Comparison of ENCODE assay signal across 19 mouse cellular contexts in genomic region chr6:55919206-55919605, GRCm38 (mm10).
DNase-seq lines count a peak whose midpoint lies in the region; ATAC-seq lines count a peak whose summit lies in the region.
"Had no signal": no experiment of that assay in that cellular context is flagged by ENCODE, and none has a peak within 500 bp of the region (broad histone marks: within the 10 kb centered on the region; RNA-seq: fewer than 3 reads in every experiment).

No protein-coding gene starts in this region.

- DNase-seq in forebrain, embryonic 11.5 days (ENCODE audit: low spot score), result no peak
- DNase-seq in cerebellum, adult 9-11 months, result peak; percentile 68
- no peak for DNase-seq in testis, postnatal 14 days (ENCODE audit: low spot score)
- DNase-seq: adrenal gland, postnatal 14 days; gastrocnemius, adult 2 months; kidney, adult 11 months; thymus, postnatal 25 days had no signal

- no peak overlapping the region for H3K9ac ChIP-seq in forebrain, embryonic 12.5 days
- H3K9ac ChIP-seq in forebrain, embryonic 11.5 days (ENCODE audit: low read length), result no peak overlapping the region
- no peak overlapping the region for H3K9ac ChIP-seq in midbrain, embryonic 13.5 days (replicated peaks)
- no peak overlapping the region for H3K9ac ChIP-seq in midbrain, embryonic 15.5 days
- H3K9ac ChIP-seq in forebrain, embryonic 16.5 days (replicated peaks; ENCODE audit: low read depth, low read length), result no peak overlapping the region
- H3K9ac ChIP-seq: liver, embryonic 15.5 days; neural tube, embryonic 12.5 days had no signal

- no peaks in the 10 kb centered on the region for H3K27me3 ChIP-seq in forebrain, embryonic 12.5 days
- H3K27me3 ChIP-seq in forebrain, embryonic 11.5 days (ENCODE audit: control insufficient read depth, insufficient read depth, low read length), result no peaks in the 10 kb centered on the region
- H3K27me3 ChIP-seq in midbrain, embryonic 13.5 days, result no peaks in the 10 kb centered on the region
- H3K27me3 ChIP-seq in midbrain, embryonic 15.5 days (replicated peaks), result no peaks in the 10 kb centered on the region
- H3K27me3 ChIP-seq in forebrain, embryonic 16.5 days (replicated peaks; ENCODE audit: control insufficient read depth, insufficient read depth, low read length), result no peaks in the 10 kb centered on the region
- H3K27me3 ChIP-seq: liver, embryonic 15.5 days; neural tube, embryonic 12.5 days had no signal

- peaks cover 16% of the 10 kb centered on the region for H3K4me1 ChIP-seq in forebrain, embryonic 12.5 days
- H3K4me1 ChIP-seq in forebrain, embryonic 11.5 days (replicated peaks; ENCODE audit: control insufficient read depth, insufficient read depth, low read length), result no peaks in the 10 kb centered on the region
- peaks cover 13% of the 10 kb centered on the region for H3K4me1 ChIP-seq in midbrain, embryonic 13.5 days (replicated peaks)
- H3K4me1 ChIP-seq in midbrain, embryonic 15.5 days, result peaks cover 8% of the 10 kb centered on the region
- peaks cover 13% of the 10 kb centered on the region for H3K4me1 ChIP-seq in forebrain, embryonic 16.5 days (replicated peaks; ENCODE audit: control insufficient read depth, insufficient read depth, low read length)
- H3K4me1 ChIP-seq: embryonic facial prominence, embryonic 10.5 days; heart, embryonic 10.5 days; liver, embryonic 15.5 days; neural tube, embryonic 12.5 days had no signal

- no peak overlapping the region for H3K4me2 ChIP-seq in forebrain, embryonic 12.5 days
- H3K4me2 ChIP-seq in forebrain, embryonic 11.5 days (ENCODE audit: low read depth, low read length, severe bottlenecking), result no peak overlapping the region
- H3K4me2 ChIP-seq in midbrain, embryonic 13.5 days (replicated peaks), result no peak overlapping the region
- H3K4me2 ChIP-seq in midbrain, embryonic 15.5 days, result no peak overlapping the region
- H3K4me2 ChIP-seq in forebrain, embryonic 16.5 days (ENCODE audit: low read length), result no peak overlapping the region
- H3K4me2 ChIP-seq: liver, embryonic 15.5 days; neural tube, embryonic 12.5 days had no signal

- WGBS in forebrain, embryonic 12.5 days, result 86% methylated on average over 5 of the region's 5 CpGs
- 96% methylated on average over 5 of the region's 5 CpGs for WGBS in forebrain, embryonic 11.5 days
- 87% methylated on average over 5 of the region's 5 CpGs for WGBS in midbrain, embryonic 13.5 days
- 83% methylated on average over 5 of the region's 5 CpGs for WGBS in midbrain, embryonic 15.5 days
- WGBS in forebrain, embryonic 16.5 days, result 85% methylated on average over 5 of the region's 5 CpGs

- ATAC-seq in forebrain, embryonic 12.5 days (ENCODE audit: low FRiP score), result no peak
- no peak for ATAC-seq in forebrain, embryonic 11.5 days (replicated peaks; ENCODE audit: low FRiP score)
- ATAC-seq in midbrain, embryonic 13.5 days, result no peak
- ATAC-seq in midbrain, embryonic 15.5 days (replicated peaks), result no peak
- ATAC-seq in forebrain, embryonic 16.5 days, result no peak
- ATAC-seq in megakaryocyte-erythroid progenitor cell, adult 5-6 weeks (replicated peaks; ENCODE audit: low FRiP score, low TSS enrichment, poor library complexity, severe bottlenecking), result no peak
- ATAC-seq: activated CD4-positive, CD25-positive, alpha-beta regulatory T cell, adult 4 months had no signal

- H3K27ac ChIP-seq in forebrain, embryonic 12.5 days, result peak overlapping the region; percentile 65; the same call in 1 of the 2 replicates
- no peak overlapping the region for H3K27ac ChIP-seq in forebrain, embryonic 11.5 days (ENCODE audit: low read depth, low read length)
- 0 out of 2 replicates have a peak overlapping the region, but pooled peaks have one; percentile 48 for H3K27ac ChIP-seq in midbrain, embryonic 13.5 days
- no peak overlapping the region for H3K27ac ChIP-seq in midbrain, embryonic 15.5 days
- H3K27ac ChIP-seq in forebrain, embryonic 16.5 days (ENCODE audit: low read length), result peak overlapping the region; percentile 87
- H3K27ac ChIP-seq: embryonic facial prominence, embryonic 10.5 days; gastrocnemius, adult 2 months; heart, embryonic 10.5 days; liver, embryonic 15.5 days; macrophage; neural tube, embryonic 12.5 days had no signal

- no peaks in the 10 kb centered on the region for H3K9me3 ChIP-seq in forebrain, embryonic 12.5 days
- H3K9me3 ChIP-seq in forebrain, embryonic 11.5 days (ENCODE audit: control insufficient read depth, low read length), result no peaks in the 10 kb centered on the region
- no peaks in the 10 kb centered on the region for H3K9me3 ChIP-seq in midbrain, embryonic 13.5 days
- no peaks in the 10 kb centered on the region for H3K9me3 ChIP-seq in midbrain, embryonic 15.5 days
- no peaks in the 10 kb centered on the region for H3K9me3 ChIP-seq in forebrain, embryonic 16.5 days (ENCODE audit: control insufficient read depth, low read length)
- H3K9me3 ChIP-seq: embryonic facial prominence, embryonic 10.5 days; G1E; heart, embryonic 10.5 days; liver, embryonic 15.5 days; neural tube, embryonic 12.5 days had no signal

- H3K36me3 ChIP-seq in forebrain, embryonic 12.5 days (replicated peaks), result no peaks in the 10 kb centered on the region
- H3K36me3 ChIP-seq in forebrain, embryonic 11.5 days (ENCODE audit: control insufficient read depth, insufficient read depth, low read length), result no peaks in the 10 kb centered on the region
- H3K36me3 ChIP-seq in midbrain, embryonic 13.5 days, result no peaks in the 10 kb centered on the region
- H3K36me3 ChIP-seq in midbrain, embryonic 15.5 days (replicated peaks), result no peaks in the 10 kb centered on the region
- no peaks in the 10 kb centered on the region for H3K36me3 ChIP-seq in forebrain, embryonic 16.5 days (ENCODE audit: control insufficient read depth, insufficient read depth)
- H3K36me3 ChIP-seq: embryonic facial prominence, embryonic 10.5 days; G1E; heart, embryonic 10.5 days; liver, embryonic 15.5 days; neural tube, embryonic 12.5 days had no signal

- H3K4me3 ChIP-seq in forebrain, embryonic 12.5 days (replicated peaks), result no peak overlapping the region
- no peak overlapping the region for H3K4me3 ChIP-seq in forebrain, embryonic 11.5 days (ENCODE audit: low read depth, low read length)
- H3K4me3 ChIP-seq in midbrain, embryonic 13.5 days (replicated peaks), result no peak overlapping the region
- no peak overlapping the region for H3K4me3 ChIP-seq in midbrain, embryonic 15.5 days
- H3K4me3 ChIP-seq in forebrain, embryonic 16.5 days (replicated peaks; ENCODE audit: low read length), result no peak overlapping the region
- H3K4me3 ChIP-seq: embryonic facial prominence, embryonic 10.5 days; gastrocnemius, adult 2 months; heart, embryonic 10.5 days; liver, embryonic 15.5 days; neural tube, embryonic 12.5 days had no signal

Comparison
In these comparisons a context has a peak if more than half of its experiments do, and no peak if none do; other contexts are left out.
1. H3K27ac ChIP-seq: peak in forebrain, embryonic 12.5 days (single experiment), midbrain, embryonic 13.5 days (single experiment) and forebrain, embryonic 16.5 days (single experiment); none in forebrain, embryonic 11.5 days (single experiment) and midbrain, embryonic 15.5 days (single experiment).